Mouse (Mus musculus): ENCODE results near the gene Rnf13. TPM values are rescaled to one million over a fixed set of nuclear protein-coding genes. Genes with fewer than 3 reads are reported as not detected.

Rnf13 gene
- polyA plus RNA-seq, 1 experiment from 2014 or later, result 63.9 TPM

- H3K9ac ChIP-seq, result peak overlapping the region; percentile 93
- peak overlapping the region; percentile 95 for H3K27ac ChIP-seq
- H3K4me1 ChIP-seq, result peaks cover 8% of the 10 kb centered on the region; the same call in 1 of the 2 replicates
- H3K27me3 ChIP-seq, result no peaks in the 10 kb centered on the region
- H3K36me3 ChIP-seq, result peaks cover 15% of the 10 kb centered on the region; the same call in 1 of the 2 replicates
- peak overlapping the region; percentile 70 for H3K4me2 ChIP-seq (replicated peaks)
- no peaks in the 10 kb centered on the region for H3K9me3 ChIP-seq
- ATAC-seq (ENCODE audit: insufficient number of reproducible peaks, insufficient read depth, low FRiP score, low TSS enrichment), result peak; percentile 86
- WGBS, result 2% methylated on average over 72 of the region's 104 CpGs
- H3K4me3 ChIP-seq, result peak overlapping the region; percentile 83
Measured at GRCm38 (mm10) chr3:57846912-57847759, 111.3 kb downstream of the Rnf13 start.

GRCm38 (mm10) chr3:57847760-57848185 is 111.9 kb downstream of the Rnf13 start, which contains the start of gene Pfn2:
Gene Pfn2, minus strand, starts transcription at chr3:57848079.
- H3K4me2 ChIP-seq (replicated peaks), result peak within 1 kb of the TSS; percentile 70
- peaks cover 9% of the 10 kb centered on the region; the same call in 1 of the 2 replicates for H3K36me3 ChIP-seq
- H3K4me1 ChIP-seq, result peaks cover 8% of the 10 kb centered on the region; the same call in 1 of the 2 replicates
- WGBS, result 2% methylated on average over 46 of the region's 52 CpGs
- no peaks in the 10 kb centered on the region for H3K27me3 ChIP-seq
- peak; percentile 88 for ATAC-seq (ENCODE audit: insufficient number of reproducible peaks, insufficient read depth, low FRiP score, low TSS enrichment)
- H3K9me3 ChIP-seq, result no peaks in the 10 kb centered on the region
- H3K9ac ChIP-seq, result peak within 1 kb of the TSS; percentile 93
- H3K27ac ChIP-seq, result peak within 1 kb of the TSS; percentile 95
- peak within 1 kb of the TSS; percentile 83 for H3K4me3 ChIP-seq

DNA sequence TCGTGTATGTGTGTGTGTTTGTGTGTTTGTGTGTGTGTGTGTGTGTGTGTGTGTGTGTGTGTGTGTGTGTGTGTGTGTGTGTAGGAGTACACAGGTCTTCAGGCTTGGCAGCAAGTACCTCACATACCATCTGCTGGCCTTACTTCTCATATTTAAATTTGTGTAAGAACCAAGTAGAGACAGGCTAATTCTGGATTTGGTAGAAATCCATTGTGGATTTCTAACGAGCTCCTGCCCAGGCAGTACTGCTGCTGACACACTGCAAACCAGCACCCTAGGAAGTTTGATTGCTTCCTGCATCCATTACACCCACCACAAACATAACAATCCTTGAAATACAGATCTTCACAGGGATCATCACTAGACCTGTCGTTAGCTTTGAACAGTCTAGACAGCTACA is 147.1 kb downstream of the Rnf13 start:
- Histone ChIP-seq H3K27ac (no peak overlapping the region), H3K9ac (no peak overlapping the region), H3K9me3 (no peaks in the 10 kb centered on the region), H3K36me3 (no peaks in the 10 kb centered on the region), H3K4me1 (no peaks in the 10 kb centered on the region), H3K4me2 (replicated peaks) (no peak overlapping the region), H3K4me3 (no peak overlapping the region), H3K27me3 (no peaks in the 10 kb centered on the region)
- 74% methylated on average over 3 of the region's 3 CpGs for WGBS
- no peak for ATAC-seq (ENCODE audit: insufficient number of reproducible peaks, insufficient read depth, low FRiP score, low TSS enrichment)

Other genes with a start within 250 kb of the Rnf13 start
- 14.5 and 16.5 TPM in 2 replicates for gene Wwtr1, start 160.2 kb upstream of the Rnf13 start, polyA plus RNA-seq (2016; fragmentation: Nextera tagmentation; extraction: Ambion mirVana)
- gene Commd2, start 84.3 kb upstream of the Rnf13 start, polyA plus RNA-seq (2016; fragmentation: Nextera tagmentation; extraction: Ambion mirVana), result 83.9 and 93.6 TPM in 2 replicates
- 0.08 and 0.12 TPM in 2 replicates for gene Ankub1, start 43.3 kb upstream of the Rnf13 start, polyA plus RNA-seq (2016; fragmentation: Nextera tagmentation; extraction: Ambion mirVana)
- 198 and 199 TPM in 2 replicates for gene Pfn2, start 112.0 kb downstream of the Rnf13 start, polyA plus RNA-seq (2016; fragmentation: Nextera tagmentation; extraction: Ambion mirVana)